Mouse (Mus musculus) lung, postnatal 0 days (tissue): Measurements from ENCODE around the gene Efnb2. TPM values are rescaled to one million over a fixed set of nuclear protein-coding genes. Genes with fewer than 3 reads are reported as not detected.
A peak's percentile ranks its signal among the peaks of the same experiment; 100 is the strongest.

Source experiments
- ATAC-seq: fragments of 200-750 bp; cut with Nextera tagmentation; 2 replicates; pipeline ENCODE4 v1.8.0; 2017; ENCODE audit warnings: moderate library complexity
- DNase-seq: peaks from one replicate; pipeline ENCODE4 v3.0.0-alpha.2; 2016; ENCODE audit warnings: low spot score
- H3K27ac ChIP-seq: fragments of 300-500 bp; sonication (generic); 2 replicates; pipeline ENCODE4 v1.5.1; 2014; ENCODE audit warnings: antibody characterized with exemption, mild to moderate bottlenecking, low read length, mixed read lengths
- H3K27me3 ChIP-seq: fragments of 300-500 bp; sonication (generic); replicated peaks from 2 replicates; pipeline ENCODE4 v1.6.1; 2014; ENCODE audit warnings: low read length, mixed read lengths; ENCODE audit not compliant: insufficient read depth
- H3K36me3 ChIP-seq: fragments of 300-500 bp; sonication (generic); 2 replicates; pipeline ENCODE4 v1.6.1; 2014; ENCODE audit warnings: low read length, mixed read lengths; ENCODE audit not compliant: insufficient read depth
- H3K4me1 ChIP-seq: fragments of 300-500 bp; sonication (generic); 2 replicates; pipeline ENCODE4 v1.6.1; 2014; ENCODE audit warnings: antibody characterized with exemption, low read depth, low read length, mixed read lengths; ENCODE audit not compliant: insufficient read depth
- H3K4me2 ChIP-seq: fragments of 300-500 bp; sonication (generic); replicated peaks from 2 replicates; pipeline ENCODE4 v1.6.1; 2014; ENCODE audit warnings: low read depth, mild to moderate bottlenecking, low read length, moderate library complexity, mixed read lengths
- H3K4me3 ChIP-seq: fragments of 300-500 bp; sonication (generic); 2 replicates; pipeline ENCODE4 v1.5.1; 2014; ENCODE audit warnings: low read depth, low read length
- H3K9ac ChIP-seq: fragments of 300-500 bp; sonication (generic); replicated peaks from 2 replicates; pipeline ENCODE4 v1.6.1; 2014; ENCODE audit warnings: low read depth, mild to moderate bottlenecking
- H3K9me3 ChIP-seq: fragments of 300-500 bp; sonication (generic); 2 replicates; pipeline ENCODE4 v1.6.1; 2016; ENCODE audit warnings: low read length, mixed read lengths
- CTCF ChIP-seq: IDR thresholded peaks from 2 replicates; pipeline ENCODE4 v1.5.1; 2016; ENCODE audit warnings: antibody characterized with exemption, mild to moderate bottlenecking
- EP300 ChIP-seq: IDR thresholded peaks from 2 replicates; pipeline ENCODE4 v1.6.1; 2016; ENCODE audit warnings: antibody characterized with exemption, mild to moderate bottlenecking, control low read depth
- WGBS: fragments of 180-500 bp; shearing (Covaris S2); extraction: QIAGEN DNeasy Blood & Tissue Kit; methylation state at CpG from one replicate; pipeline ENCODE4 v1.1.7; 2014; 5-methylcytosine and 5-hydroxymethylcytosine counted together
- polyA plus RNA-seq: library from polyadenylated mRNA; unstranded; fragments of >200 nt; fragmentation: Nextera tagmentation; extraction: Ambion mirVana; gene quantifications from 2 replicates; pipeline ENCODE4 v1.2.1, GENCODE M21; 2015

Gene Efnb2
- polyA plus RNA-seq, 1 experiment from 2014 or later = 26.7 TPM

DNA sequence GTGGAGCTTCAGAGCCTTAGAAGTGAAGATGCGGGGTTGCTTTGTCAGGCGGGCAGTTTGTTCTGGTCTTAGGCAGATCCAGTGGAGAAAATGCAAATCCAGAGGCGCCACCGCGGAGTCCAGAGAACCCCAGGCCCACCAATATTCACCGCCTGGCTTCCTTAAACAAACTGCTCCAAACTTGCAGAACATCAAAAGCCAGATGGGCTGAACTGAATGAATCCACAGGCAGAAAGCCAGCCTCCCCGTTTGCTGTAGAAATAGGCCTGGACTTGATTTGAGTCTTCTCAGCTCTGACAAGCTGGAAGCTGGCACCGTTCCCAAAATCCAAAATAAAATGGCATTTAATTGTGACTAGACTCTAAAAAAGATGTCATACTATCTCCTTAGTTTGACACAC, 11.1 kb downstream of the Efnb2 start:
- peaks cover 20% of the 10 kb centered on the region for H3K4me1 ChIP-seq
- H3K9me3 ChIP-seq = no peaks in the 10 kb centered on the region
- WGBS = 49% methylated on average over 8 of the region's 8 CpGs
- H3K36me3 ChIP-seq = no peaks in the 10 kb centered on the region
- TF ChIP-seq EP300 (no peak), CTCF (no peak)
- DNase-seq (peak; percentile 44), ATAC-seq (no peak)
- no peak overlapping the region for H3K9ac ChIP-seq
- no peak overlapping the region for H3K4me3 ChIP-seq
- H3K4me2 ChIP-seq = 0 out of 2 replicates have a peak overlapping the region, but pooled peaks have one; percentile 2
- no peak overlapping the region for H3K27ac ChIP-seq
- H3K27me3 ChIP-seq = no peaks in the 10 kb centered on the region

DNA sequence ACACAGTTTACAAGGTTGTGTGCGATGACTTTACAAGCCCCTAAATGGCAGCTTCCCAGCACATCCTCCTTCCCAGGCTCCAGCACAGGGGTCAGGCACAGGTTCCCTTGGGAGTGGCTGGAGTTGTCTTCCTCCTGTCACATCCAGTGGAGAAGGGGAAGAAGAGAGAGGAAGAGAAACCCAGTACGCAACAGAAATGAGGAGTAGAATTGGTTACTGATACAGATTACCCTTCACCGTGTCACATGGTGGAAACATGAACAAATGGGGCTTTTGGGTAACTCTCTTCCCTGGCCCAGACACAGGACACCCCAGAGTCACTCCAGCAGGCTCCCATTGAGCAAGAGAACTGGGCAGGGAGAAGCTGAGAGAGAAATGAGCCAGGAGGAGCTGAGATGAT, 11.5 kb downstream of the Efnb2 start:
- Histone ChIP-seq H3K9ac (no peak overlapping the region), H3K27me3 (no peaks in the 10 kb centered on the region), H3K27ac (no peak overlapping the region)

DNA sequence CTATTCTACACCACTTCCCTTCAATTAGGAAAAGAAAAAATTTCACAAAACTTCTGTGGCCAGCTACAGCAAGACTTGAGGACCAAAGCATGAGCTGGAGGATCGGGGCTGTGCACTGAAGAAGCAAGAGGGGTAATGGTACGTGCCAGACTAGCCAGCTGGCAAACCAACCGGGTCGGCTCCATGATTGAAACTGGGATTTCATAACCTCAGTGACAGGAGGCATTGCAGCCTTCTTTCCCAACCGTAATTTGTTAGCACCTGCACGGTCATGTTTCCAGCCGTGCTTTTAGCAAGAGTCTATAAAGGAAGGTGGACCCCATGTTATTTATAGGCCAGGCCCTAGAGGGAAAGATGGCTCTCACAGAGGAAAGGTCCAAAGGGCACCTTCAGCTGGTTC, 12.4 kb downstream of the Efnb2 start:
- ATAC-seq = no peak; the same call in 1 of the 2 replicates
- no peak overlapping the region for H3K27ac ChIP-seq

More for the DNA sequence above, 11.5 kb downstream of the Efnb2 start:
- H3K36me3 ChIP-seq = no peaks in the 10 kb centered on the region
- 81% methylated on average over 3 of the region's 3 CpGs for WGBS
- H3K4me1 ChIP-seq = peaks cover 18% of the 10 kb centered on the region
- no peak for ATAC-seq
- DNase-seq = no peak
- 0 out of 2 replicates have a peak overlapping the region, but pooled peaks have one; percentile 2 for H3K4me2 ChIP-seq
- TF ChIP-seq EP300 (no peak), CTCF (no peak)
- H3K9me3 ChIP-seq = no peaks in the 10 kb centered on the region
- no peak overlapping the region for H3K4me3 ChIP-seq

DNA sequence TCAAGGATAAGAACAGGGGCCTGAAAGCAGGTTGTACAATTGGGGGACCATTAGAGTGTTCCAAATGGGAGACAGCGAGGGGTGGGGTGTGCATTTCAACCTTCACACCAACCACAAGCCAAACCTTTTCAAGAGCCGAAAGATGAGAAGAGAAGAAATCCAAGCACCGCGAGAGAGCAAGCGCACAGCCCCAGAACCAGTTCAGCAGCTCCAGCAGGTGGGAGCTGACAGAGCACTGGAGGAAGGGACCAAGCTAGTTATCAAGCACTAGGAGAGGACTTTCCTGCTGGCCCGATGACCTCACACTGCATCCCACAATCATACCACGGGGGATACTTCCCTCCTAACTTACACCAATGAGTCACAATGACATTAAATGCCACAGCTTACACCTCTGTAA, 13.2 kb downstream of the Efnb2 start:
- Histone ChIP-seq H3K27ac (no peak overlapping the region), H3K36me3 (no peaks in the 10 kb centered on the region), H3K27me3 (no peaks in the 10 kb centered on the region), H3K4me1 (peaks cover 16% of the 10 kb centered on the region), H3K4me2 (0 out of 2 replicates have a peak overlapping the region, but pooled peaks have one; percentile 14), H3K4me3 (no peak overlapping the region), H3K9ac (no peak overlapping the region), H3K9me3 (no peaks in the 10 kb centered on the region)
- 51% methylated on average over 7 of the region's 7 CpGs for WGBS
- no peak for TF ChIP-seq CTCF
- peak; percentile 39 for DNase-seq
- ATAC-seq = peak; percentile 52

More for the DNA sequence above, 12.4 kb downstream of the Efnb2 start:
- no peaks in the 10 kb centered on the region for H3K36me3 ChIP-seq
- no peak for TF ChIP-seq EP300
- TF ChIP-seq CTCF = no peak
- H3K9ac ChIP-seq = no peak overlapping the region
- H3K27me3 ChIP-seq = no peaks in the 10 kb centered on the region
- no peak overlapping the region for H3K4me3 ChIP-seq
- no peaks in the 10 kb centered on the region for H3K9me3 ChIP-seq
- 56% methylated on average over 7 of the region's 7 CpGs for WGBS
- peaks cover 16% of the 10 kb centered on the region for H3K4me1 ChIP-seq
- DNase-seq = peak; percentile 12
- H3K4me2 ChIP-seq = no peak overlapping the region

DNA sequence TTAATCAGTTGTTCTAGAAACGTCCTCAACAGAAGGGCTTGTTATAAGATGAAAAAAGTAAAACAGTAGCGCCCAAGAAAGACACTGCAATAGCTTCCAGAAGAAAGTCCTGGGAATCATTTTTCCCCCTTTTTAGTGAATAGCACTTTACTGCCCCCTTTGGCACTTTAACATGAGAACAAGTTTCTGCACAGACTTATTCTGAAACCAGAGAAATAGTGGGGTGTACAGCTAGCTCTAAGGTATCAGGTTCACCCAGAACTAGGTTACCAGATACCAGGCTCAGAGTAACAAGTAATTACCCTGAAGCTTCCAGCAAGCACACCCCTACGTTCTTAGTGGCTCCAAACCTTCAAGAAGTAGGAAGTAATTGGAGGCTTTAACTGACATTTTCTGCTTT, 13.7 kb downstream of the Efnb2 start:
- peaks cover 16% of the 10 kb centered on the region for H3K4me1 ChIP-seq
- H3K36me3 ChIP-seq = no peaks in the 10 kb centered on the region
- no peak overlapping the region for H3K27ac ChIP-seq
- no peak overlapping the region for H3K9ac ChIP-seq
- ATAC-seq = no peak
- TF ChIP-seq CTCF (peak; percentile 52), EP300 (no peak)
- no peaks in the 10 kb centered on the region for H3K9me3 ChIP-seq
- no peak overlapping the region for H3K4me3 ChIP-seq
- WGBS = 48% methylated on average over 3 of the region's 3 CpGs
- no peak overlapping the region for H3K4me2 ChIP-seq
- DNase-seq = peak; percentile 40
- H3K27me3 ChIP-seq = no peaks in the 10 kb centered on the region

DNA sequence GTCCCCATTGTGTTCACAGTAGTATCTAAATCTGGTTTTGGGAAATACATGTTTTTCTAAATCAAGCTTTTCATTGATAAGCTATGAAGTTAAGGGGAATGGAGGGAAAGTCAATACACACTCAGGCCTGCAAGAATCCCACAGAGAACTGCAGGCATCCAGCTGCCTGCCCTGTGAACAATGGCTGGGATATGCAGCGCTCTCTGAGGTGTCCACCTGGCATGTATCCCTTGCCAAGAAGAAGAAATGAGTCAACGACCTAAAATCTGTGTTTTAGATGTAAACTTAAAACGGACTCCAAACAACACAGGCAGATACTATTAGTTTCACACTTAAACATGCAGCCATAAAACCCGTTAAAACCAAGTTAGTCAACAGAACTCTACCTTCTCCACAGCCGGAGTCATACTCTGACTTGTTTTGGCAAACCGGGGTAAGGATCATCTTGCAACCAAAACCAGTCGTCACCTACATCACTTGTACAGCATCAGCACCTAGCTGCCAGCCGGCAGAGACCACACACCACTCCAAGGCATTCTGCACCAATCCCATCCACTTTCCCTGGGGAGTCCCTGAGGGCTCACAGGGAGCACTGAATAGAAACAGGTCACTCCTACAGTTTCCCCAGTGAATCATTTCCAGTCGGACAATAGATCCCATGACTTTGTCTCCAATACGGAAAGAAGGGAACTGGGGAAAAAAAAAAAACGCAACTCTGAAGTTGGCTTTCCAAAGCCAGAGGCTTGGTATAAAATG, 16.7 kb downstream of the Efnb2 start:
- Histone ChIP-seq H3K36me3 (no peaks in the 10 kb centered on the region), H3K27me3 (no peaks in the 10 kb centered on the region), H3K9me3 (no peaks in the 10 kb centered on the region), H3K4me1 (peaks cover 6% of the 10 kb centered on the region), H3K27ac (no peak overlapping the region), H3K4me3 (no peak overlapping the region), H3K4me2 (no peak overlapping the region), H3K9ac (no peak overlapping the region)
- WGBS = 74% methylated on average over 11 of the region's 11 CpGs
- ATAC-seq (no peak), DNase-seq (no peak)
- TF ChIP-seq CTCF = no peak
- TF ChIP-seq EP300 = no peak
